Mouse (Mus musculus) megakaryocyte, embryonic 14.5 days (primary cell): ENCODE data around the gene Mapk10.

Experiments used
- FLI1 ChIP-seq: IDR thresholded peaks from 2 replicates; pipeline ENCODE4 v1.6.1; 2012; ENCODE audit warnings: low read length, inconsistent platforms, mixed read lengths
- GATA1 ChIP-seq: IDR thresholded peaks from 3 replicates; pipeline ENCODE4 v1.6.1; 2012; ENCODE audit warnings: mixed read lengths, low read length, inconsistent platforms, borderline replicate concordance

DNA sequence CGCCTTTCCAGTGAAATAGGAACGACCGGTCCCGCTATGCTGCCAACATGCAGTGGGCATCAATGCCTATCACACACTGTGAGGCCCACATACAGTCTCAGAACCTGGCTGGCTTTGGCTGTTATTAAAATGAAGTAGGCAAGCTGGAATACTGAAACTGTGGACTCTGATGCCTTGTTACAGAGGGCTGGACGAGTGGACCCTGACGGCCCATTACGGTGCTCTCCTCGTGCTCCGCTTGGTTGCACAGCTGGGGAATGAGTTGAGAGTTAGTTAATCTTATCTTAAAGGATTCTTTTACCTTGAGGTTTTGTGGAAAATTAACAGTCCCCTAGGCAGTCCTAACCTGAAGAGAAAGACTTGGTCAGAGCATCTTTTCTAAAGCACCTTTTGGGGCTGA is 307.6 kb downstream of the Mapk10 start:
- TF ChIP-seq GATA1, result no peak
- no peak for TF ChIP-seq FLI1
